Mouse (Mus musculus) hindbrain, embryonic 13.5 days (tissue): Measurements from ENCODE around the gene Sdk2. TPM values are rescaled to one million over a fixed set of nuclear protein-coding genes. Genes with fewer than 3 reads are reported as not detected.

Experiments used
- ATAC-seq: fragments of 200-750 bp; cut with Nextera tagmentation; 2 replicates; pipeline ENCODE4 v1.8.0; 2017; ENCODE audit warnings: moderate TSS enrichment; ENCODE audit not compliant: low FRiP score
- H3K27ac ChIP-seq: fragments of 300-500 bp; sonication (generic); 2 replicates; pipeline ENCODE4 v1.5.1; 2015; ENCODE audit warnings: inconsistent platforms, mild to moderate bottlenecking, moderate library complexity
- H3K27me3 ChIP-seq: fragments of 300-500 bp; sonication (generic); 2 replicates; pipeline ENCODE4 v1.6.1; 2015; ENCODE audit warnings: mild to moderate bottlenecking, inconsistent platforms
- H3K36me3 ChIP-seq: fragments of 300-500 bp; sonication (generic); 2 replicates; pipeline ENCODE4 v1.6.1; 2015; ENCODE audit warnings: mild to moderate bottlenecking, inconsistent platforms
- H3K4me1 ChIP-seq: fragments of 300-500 bp; sonication (generic); replicated peaks from 2 replicates; pipeline ENCODE4 v1.6.1; 2015; ENCODE audit warnings: inconsistent platforms
- H3K4me2 ChIP-seq: fragments of 300-500 bp; sonication (generic); 2 replicates; pipeline ENCODE4 v1.6.1; 2015; ENCODE audit warnings: inconsistent platforms, mild to moderate bottlenecking, moderate library complexity
- H3K4me3 ChIP-seq: fragments of 300-500 bp; sonication (generic); 2 replicates; pipeline ENCODE4 v1.5.1; 2015; ENCODE audit warnings: mild to moderate bottlenecking, inconsistent platforms
- H3K9ac ChIP-seq: fragments of 300-500 bp; sonication (generic); 2 replicates; pipeline ENCODE4 v1.6.1; 2015; ENCODE audit warnings: mild to moderate bottlenecking, inconsistent platforms
- H3K9me3 ChIP-seq: fragments of 300-500 bp; sonication (generic); 2 replicates; pipeline ENCODE4 v1.6.1; 2016; ENCODE audit warnings: inconsistent platforms
- WGBS: fragments of 180-500 bp; shearing (Covaris S2); methylation state at CpG from one replicate; pipeline ENCODE4 v1.1.7; 2015; 5-methylcytosine and 5-hydroxymethylcytosine counted together
- polyA plus RNA-seq: library from polyadenylated mRNA; unstranded; fragments of >200 nt; fragmentation: Nextera tagmentation; extraction: Ambion mirVana; gene quantifications from 2 replicates; pipeline ENCODE4 v1.2.1, GENCODE M21; 2015

Sdk2 gene
- polyA plus RNA-seq, 1 experiment from 2014 or later: 4.2 TPM

DNA sequence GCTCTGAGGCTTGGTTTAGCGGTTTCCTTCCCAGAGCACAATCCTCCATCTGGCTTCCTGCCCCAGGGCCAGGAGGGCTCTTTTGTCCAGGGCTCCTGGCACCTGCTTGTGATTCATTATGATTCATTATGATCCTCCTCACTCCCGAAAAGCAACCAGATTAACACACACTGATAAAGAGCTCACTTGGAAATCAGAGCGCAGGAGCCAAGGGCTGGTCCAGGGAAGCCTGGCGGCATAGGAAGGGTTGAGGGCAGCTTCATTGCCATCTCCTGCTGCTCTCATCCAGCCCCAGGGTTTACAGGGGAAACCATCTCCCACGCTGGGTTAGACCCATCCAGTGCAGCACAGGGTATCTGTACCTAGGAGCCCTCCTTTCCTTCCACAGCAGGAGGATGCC lies 143.7 kb downstream of the Sdk2 start:
- WGBS: 26% methylated on average over 5 of the region's 5 CpGs
- H3K36me3 ChIP-seq: no peaks in the 10 kb centered on the region
- H3K27ac ChIP-seq: no peak overlapping the region
- no peak for ATAC-seq
- no peaks in the 10 kb centered on the region for H3K9me3 ChIP-seq
- no peak overlapping the region for H3K4me3 ChIP-seq
- H3K4me1 ChIP-seq: peaks cover 31% of the 10 kb centered on the region
- H3K9ac ChIP-seq: no peak overlapping the region
- no peak overlapping the region for H3K4me2 ChIP-seq
- H3K27me3 ChIP-seq: 0 out of 2 replicates have a peak, but pooled peaks cover 11% of the 10 kb centered on the region

DNA sequence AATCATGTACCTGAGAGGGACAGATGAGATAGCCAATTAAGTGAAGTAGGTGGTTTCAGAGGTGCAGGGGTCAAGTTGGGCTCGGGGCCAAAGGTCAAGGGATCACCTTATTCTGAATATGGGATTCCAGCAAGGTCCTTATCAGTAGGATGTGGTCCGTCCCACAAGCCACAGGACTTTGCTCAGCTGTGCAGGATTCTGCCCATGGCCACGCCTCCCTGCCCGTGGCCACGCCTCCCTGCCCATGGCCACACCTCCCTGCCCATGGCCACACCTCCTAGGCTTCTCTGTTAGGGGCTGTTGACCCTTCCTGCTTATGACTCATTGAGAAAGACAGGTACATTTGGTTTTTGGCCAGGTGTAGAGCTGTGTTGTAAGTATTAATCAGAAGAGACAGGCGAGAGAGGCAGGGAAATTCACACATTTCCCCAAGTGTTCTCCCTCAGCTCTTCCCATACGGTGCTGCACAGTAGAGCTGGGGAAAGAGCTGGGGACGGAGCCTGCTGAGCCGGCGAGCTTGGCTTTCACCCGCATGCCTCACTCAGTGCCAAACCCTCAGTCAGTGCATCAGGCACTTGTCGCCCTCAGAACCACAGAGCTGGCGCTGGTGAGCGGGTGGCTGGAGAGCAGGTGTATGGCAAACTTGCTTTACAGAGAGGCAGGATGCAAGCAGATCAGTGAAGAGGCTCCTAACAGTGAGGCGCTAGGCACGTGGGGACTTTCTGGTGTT lies 163.6 kb downstream of the Sdk2 start:
- 81% methylated on average over 16 of the region's 16 CpGs for WGBS
- Histone ChIP-seq H3K4me3 (no peak overlapping the region), H3K4me2 (no peak overlapping the region), H3K36me3 (no peaks in the 10 kb centered on the region), H3K9ac (no peak overlapping the region), H3K27ac (no peak overlapping the region), H3K4me1 (peaks cover 17% of the 10 kb centered on the region), H3K27me3 (no peaks in the 10 kb centered on the region), H3K9me3 (no peaks in the 10 kb centered on the region)
- ATAC-seq: no peak

DNA sequence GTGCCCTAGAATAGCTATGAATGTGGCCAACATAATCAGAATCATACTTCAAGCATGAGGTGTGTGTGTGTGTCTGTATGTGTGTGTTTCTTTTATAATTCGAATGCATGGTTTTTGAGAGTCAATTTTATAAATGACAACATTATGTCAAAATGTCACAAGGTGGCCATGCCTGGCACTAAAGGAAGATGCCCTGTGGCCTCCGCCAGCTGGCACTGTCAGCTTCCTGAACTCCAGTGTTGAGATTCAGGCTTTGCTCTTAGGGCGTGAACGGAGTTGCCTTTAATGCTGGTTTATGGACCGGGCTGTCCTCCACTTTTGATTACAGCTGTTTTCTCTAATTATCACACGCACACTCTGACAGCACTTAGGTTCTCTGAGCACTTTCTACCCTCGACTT lies 164.9 kb downstream of the Sdk2 start:
- Histone ChIP-seq H3K4me1 (peaks cover 13% of the 10 kb centered on the region), H3K27me3 (no peaks in the 10 kb centered on the region), H3K27ac (no peak overlapping the region), H3K36me3 (no peaks in the 10 kb centered on the region), H3K9ac (no peak overlapping the region), H3K4me3 (no peak overlapping the region), H3K4me2 (no peak overlapping the region), H3K9me3 (no peaks in the 10 kb centered on the region)
- no peak for ATAC-seq
- 89% methylated on average over 7 of the region's 7 CpGs for WGBS

DNA sequence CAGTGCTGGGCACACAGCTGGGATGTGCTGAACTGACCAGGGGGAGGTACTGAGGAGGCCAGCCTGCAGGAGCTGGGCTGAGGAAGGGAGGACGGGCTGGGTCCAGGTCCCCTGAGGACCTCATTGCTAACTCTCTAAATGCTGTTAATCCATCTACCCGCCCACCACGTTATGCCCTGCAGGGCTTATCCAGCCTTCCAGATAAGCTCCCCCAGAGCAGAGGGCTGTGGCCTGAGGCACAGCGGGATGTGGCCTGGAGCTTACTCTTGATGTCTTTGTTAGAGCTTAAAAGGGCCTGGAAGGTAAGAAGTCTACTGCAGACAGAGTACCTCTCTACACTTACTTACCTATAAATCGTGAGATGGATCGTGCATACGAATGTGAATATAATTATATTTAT lies 168.2 kb downstream of the Sdk2 start:
- H3K36me3 ChIP-seq: no peaks in the 10 kb centered on the region
- WGBS: 48% methylated on average over 7 of the region's 7 CpGs
- ATAC-seq: no peak

DNA sequence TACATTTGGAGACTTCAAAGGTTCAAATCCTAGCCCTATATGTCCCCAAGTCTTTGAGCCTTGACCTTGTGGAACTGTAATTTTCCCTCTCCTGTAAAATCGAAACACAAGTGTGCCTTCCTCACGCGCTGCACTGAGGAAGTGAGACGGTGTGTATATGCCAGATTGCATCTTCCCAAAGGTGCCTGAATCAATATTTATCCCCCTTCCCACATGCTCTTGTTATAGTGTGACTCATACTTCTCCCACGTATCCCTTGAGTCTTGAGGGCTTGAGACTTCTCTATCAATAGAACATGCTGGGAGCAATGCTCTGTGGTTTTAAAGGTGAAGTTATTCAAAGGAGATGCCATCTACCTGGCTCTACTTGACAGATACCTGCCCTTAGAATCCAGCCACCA lies 170.8 kb downstream of the Sdk2 start:
- Histone ChIP-seq H3K9me3 (no peaks in the 10 kb centered on the region), H3K4me3 (no peak overlapping the region), H3K27ac (no peak overlapping the region), H3K36me3 (no peaks in the 10 kb centered on the region), H3K9ac (no peak overlapping the region), H3K4me1 (peaks cover 14% of the 10 kb centered on the region), H3K4me2 (no peak overlapping the region), H3K27me3 (no peaks in the 10 kb centered on the region)
- WGBS: 89% methylated on average over 5 of the region's 5 CpGs
- ATAC-seq: no peak

More for the DNA sequence above, 168.2 kb downstream of the Sdk2 start:
- H3K4me1 ChIP-seq: peaks cover 7% of the 10 kb centered on the region
- no peak overlapping the region for H3K4me2 ChIP-seq
- no peaks in the 10 kb centered on the region for H3K9me3 ChIP-seq
- H3K27me3 ChIP-seq: no peaks in the 10 kb centered on the region
- no peak overlapping the region for H3K27ac ChIP-seq
- H3K4me3 ChIP-seq: no peak overlapping the region
- H3K9ac ChIP-seq: no peak overlapping the region

DNA sequence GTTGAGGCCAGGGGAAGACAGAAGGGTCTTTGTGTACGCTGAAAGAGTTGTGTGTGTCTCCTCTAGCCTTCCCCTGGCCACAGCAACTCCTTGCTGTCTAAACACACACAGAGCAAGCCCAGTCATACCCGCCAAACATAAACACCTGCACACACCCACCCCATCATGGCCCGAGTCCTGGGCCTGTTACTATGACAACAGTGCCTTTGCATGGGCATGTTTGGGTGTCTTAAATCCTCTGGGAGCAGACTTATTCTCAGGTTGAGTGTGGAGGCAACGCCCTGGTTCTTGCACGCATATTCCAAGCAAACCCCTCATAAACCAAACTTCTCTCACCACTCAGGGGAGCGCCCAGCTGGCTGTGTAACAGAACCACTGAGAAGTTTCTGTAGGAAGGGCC lies 173.9 kb downstream of the Sdk2 start:
- ATAC-seq: no peak
- WGBS: 78% methylated on average over 6 of the region's 6 CpGs
- H3K36me3 ChIP-seq: no peaks in the 10 kb centered on the region
- no peak overlapping the region for H3K9ac ChIP-seq
- peaks cover 10% of the 10 kb centered on the region for H3K4me1 ChIP-seq
- no peaks in the 10 kb centered on the region for H3K9me3 ChIP-seq
- H3K4me3 ChIP-seq: no peak overlapping the region
- H3K4me2 ChIP-seq: no peak overlapping the region
- no peaks in the 10 kb centered on the region for H3K27me3 ChIP-seq
- H3K27ac ChIP-seq: no peak overlapping the region

DNA sequence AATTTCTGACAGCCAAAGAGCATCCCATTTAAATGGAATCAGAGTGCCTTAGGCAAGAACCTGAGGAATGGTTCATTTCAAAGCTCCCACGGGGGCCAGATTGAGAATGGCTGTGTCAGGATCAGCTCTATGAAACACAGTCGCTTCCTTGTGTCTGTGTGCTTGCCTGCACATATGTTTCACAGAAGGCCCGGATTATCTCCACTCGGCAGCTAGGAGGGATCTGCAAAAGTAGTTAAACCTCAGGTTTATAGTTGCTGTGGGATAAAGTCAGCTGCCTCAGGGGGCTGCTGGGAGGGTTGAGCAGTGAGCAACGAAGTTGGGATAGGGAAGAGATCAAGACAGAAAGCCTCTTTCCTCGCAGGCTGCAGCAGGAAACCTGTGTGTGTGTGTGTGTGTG lies 174.8 kb downstream of the Sdk2 start:
- no peak for ATAC-seq

DNA sequence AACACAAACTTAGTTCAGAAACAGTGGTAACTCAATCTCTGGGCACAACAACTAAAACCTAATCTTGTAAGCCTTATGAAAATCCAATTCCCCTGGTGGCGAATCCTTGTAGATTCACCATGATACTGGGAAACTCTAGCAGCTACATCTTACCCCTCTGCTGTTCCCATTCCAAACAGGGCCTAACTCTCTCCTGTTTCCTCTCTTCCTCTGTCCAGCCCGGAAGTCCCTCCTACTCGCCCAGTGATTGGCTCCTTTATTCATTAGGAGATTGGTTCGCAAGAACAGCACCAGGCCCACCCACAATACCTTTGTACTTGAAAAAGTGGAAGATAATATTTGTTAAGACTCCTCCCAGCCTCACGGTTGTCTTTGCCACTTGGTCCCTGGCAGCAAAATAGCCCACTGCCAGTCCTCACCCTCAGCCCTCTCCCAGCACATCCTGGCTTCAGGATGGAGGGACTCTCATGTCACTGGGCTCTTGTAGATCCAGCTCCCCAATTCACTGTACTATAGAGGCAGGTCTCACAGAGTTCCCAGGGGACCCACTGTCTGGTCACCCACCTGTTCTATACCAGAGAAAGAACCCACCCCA lies 178.6 kb downstream of the Sdk2 start:
- H3K36me3 ChIP-seq: no peaks in the 10 kb centered on the region
- H3K27me3 ChIP-seq: no peaks in the 10 kb centered on the region
- H3K27ac ChIP-seq: no peak overlapping the region
- ATAC-seq: no peak
- 89% methylated on average over 5 of the region's 5 CpGs for WGBS
- H3K9me3 ChIP-seq: no peaks in the 10 kb centered on the region
- no peak overlapping the region for H3K9ac ChIP-seq
- H3K4me1 ChIP-seq: peaks cover 18% of the 10 kb centered on the region
- no peak overlapping the region for H3K4me3 ChIP-seq
- no peak overlapping the region for H3K4me2 ChIP-seq

More for the DNA sequence above, 174.8 kb downstream of the Sdk2 start:
- Histone ChIP-seq H3K27ac (no peak overlapping the region), H3K4me2 (no peak overlapping the region), H3K4me3 (no peak overlapping the region), H3K9me3 (no peaks in the 10 kb centered on the region), H3K4me1 (peaks cover 10% of the 10 kb centered on the region), H3K27me3 (no peaks in the 10 kb centered on the region), H3K9ac (no peak overlapping the region), H3K36me3 (no peaks in the 10 kb centered on the region)
- 60% methylated on average over 6 of the region's 6 CpGs for WGBS

DNA sequence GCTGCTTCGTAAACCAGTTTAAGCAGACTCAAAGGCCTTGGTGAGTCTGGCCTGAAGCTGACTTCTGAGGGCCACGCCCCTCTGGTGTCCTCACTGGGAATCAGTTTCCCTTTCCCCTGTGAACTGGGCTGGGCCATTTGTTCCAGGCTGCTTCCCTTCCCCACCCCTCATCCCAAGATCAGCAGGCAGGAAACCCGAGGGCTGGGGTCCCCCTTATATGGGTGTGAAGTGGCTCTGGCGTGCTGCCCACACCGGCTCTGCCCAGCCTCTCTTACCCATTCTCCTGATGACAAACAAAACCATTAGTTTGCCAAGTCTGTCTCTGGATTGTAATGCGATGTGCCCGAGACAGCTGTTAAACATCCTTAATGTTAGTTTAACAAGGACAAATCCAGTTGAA lies 180.5 kb downstream of the Sdk2 start:
- ATAC-seq: no peak
- no peak overlapping the region for H3K4me3 ChIP-seq
- H3K4me2 ChIP-seq: no peak overlapping the region
- H3K36me3 ChIP-seq: no peaks in the 10 kb centered on the region
- H3K27ac ChIP-seq: no peak overlapping the region
- H3K9ac ChIP-seq: no peak overlapping the region
- 65% methylated on average over 7 of the region's 7 CpGs for WGBS
- no peaks in the 10 kb centered on the region for H3K27me3 ChIP-seq
- H3K4me1 ChIP-seq: peaks cover 12% of the 10 kb centered on the region; the same call in 1 of the 2 replicates
- no peaks in the 10 kb centered on the region for H3K9me3 ChIP-seq

DNA sequence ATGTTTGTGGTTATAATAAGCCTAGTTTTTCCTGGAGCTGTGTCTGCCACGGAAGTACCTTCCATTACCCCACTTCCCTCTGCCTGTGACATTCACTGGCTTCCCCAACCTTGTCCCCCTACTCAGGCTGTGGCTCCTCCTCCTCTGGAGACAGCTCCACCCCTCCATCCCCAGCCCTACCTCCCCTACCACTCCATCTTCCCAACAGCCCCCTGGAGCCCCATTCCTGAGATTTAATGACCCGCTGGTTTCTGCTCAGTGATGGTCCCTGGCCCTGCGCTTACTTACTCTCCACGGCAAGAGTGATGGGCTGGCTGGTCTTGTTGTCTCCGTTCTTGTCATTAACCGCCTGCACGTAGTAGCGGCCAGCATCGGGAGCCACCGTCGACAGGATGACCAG lies 181.9 kb downstream of the Sdk2 start:
- H3K27ac ChIP-seq: no peak overlapping the region; the same call in 1 of the 2 replicates
- H3K9ac ChIP-seq: no peak overlapping the region; the same call in 1 of the 2 replicates
- H3K27me3 ChIP-seq: no peaks in the 10 kb centered on the region
- WGBS: 60% methylated on average over 11 of the region's 11 CpGs
- H3K4me1 ChIP-seq: peaks cover 12% of the 10 kb centered on the region; the same call in 1 of the 2 replicates
- H3K4me3 ChIP-seq: no peak overlapping the region
- no peaks in the 10 kb centered on the region for H3K9me3 ChIP-seq
- H3K36me3 ChIP-seq: no peaks in the 10 kb centered on the region
- 0 out of 2 replicates have a peak overlapping the region, but pooled peaks have one; percentile 4 for H3K4me2 ChIP-seq
- no peak for ATAC-seq

DNA sequence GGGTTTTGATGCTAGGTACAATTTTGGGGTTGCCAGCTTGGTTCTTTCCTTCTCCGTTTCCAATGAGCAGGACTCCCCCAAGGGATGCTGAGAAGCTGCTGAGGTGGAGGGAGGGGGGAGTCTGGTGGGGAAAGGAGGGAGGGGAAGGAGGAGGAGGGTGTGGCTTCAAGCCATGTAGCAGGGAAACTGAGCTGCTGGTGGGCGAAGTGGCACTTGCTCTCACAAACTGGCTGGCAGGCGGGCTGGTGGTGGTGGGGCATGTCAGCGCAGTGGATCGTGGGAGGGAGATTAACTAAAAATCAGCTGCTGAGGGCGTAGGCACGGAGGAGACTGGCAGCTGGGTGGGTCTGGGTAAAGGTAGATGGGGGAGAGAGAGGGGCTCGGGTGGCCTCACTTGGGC lies 183.8 kb downstream of the Sdk2 start:
- Histone ChIP-seq H3K27ac (no peak overlapping the region), H3K4me2 (no peak overlapping the region), H3K4me1 (peaks cover 12% of the 10 kb centered on the region; the same call in 1 of the 2 replicates), H3K9ac (no peak overlapping the region), H3K9me3 (no peaks in the 10 kb centered on the region), H3K36me3 (no peaks in the 10 kb centered on the region), H3K27me3 (no peaks in the 10 kb centered on the region), H3K4me3 (no peak overlapping the region)
- ATAC-seq: no peak
- WGBS: 73% methylated on average over 8 of the region's 8 CpGs

DNA sequence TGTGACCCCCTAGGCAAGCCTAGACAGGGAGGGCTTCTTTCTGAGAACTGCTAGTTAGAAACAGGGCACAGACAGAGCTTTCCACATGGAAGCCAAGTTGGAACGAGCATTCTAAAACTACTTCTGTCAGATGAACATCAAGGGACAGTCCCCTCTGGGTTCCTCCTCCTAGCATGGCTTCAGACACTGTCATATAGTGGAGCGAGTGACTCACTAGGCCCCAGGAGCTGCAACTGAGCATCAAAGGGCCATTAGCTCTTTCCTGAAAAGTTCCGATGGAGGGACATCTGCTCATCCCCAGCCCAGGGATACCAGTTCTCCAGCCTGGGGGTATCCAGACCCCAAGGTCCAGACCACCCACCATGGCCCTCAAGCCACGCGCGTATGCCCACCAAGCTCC lies 185.0 kb downstream of the Sdk2 start:
- Histone ChIP-seq H3K27me3 (no peaks in the 10 kb centered on the region), H3K9ac (no peak overlapping the region), H3K36me3 (no peaks in the 10 kb centered on the region), H3K27ac (no peak overlapping the region), H3K4me1 (peaks cover 15% of the 10 kb centered on the region; the same call in 1 of the 2 replicates), H3K4me3 (no peak overlapping the region), H3K9me3 (no peaks in the 10 kb centered on the region), H3K4me2 (no peak overlapping the region)
- ATAC-seq: no peak
- 78% methylated on average over 6 of the region's 6 CpGs for WGBS

DNA sequence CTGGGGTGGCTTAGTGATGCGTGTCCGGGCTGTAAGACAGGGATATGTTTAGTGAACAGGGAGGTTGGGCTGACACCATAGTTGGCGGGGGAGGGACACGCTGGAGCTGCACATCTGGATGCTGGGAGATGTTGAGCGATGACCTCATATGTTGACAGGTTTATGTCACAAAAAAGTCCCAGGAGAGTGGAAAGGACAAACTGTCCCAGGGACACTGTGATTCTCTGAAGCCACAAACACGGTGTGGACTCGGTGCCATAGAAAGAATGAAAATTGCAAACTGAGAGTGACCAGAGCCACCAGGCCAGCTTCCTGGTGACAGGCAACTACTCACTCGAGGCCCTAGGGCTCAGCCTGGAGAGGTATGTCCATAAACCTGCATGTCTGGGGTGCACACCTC lies 199.8 kb downstream of the Sdk2 start:
- Histone ChIP-seq H3K27ac (no peak overlapping the region), H3K4me2 (no peak overlapping the region), H3K4me1 (no peaks in the 10 kb centered on the region; the same call in 1 of the 2 replicates), H3K36me3 (peaks cover 3% of the 10 kb centered on the region; the same call in 1 of the 2 replicates), H3K9me3 (no peaks in the 10 kb centered on the region), H3K9ac (no peak overlapping the region), H3K27me3 (0 out of 2 replicates have a peak, but pooled peaks cover 3% of the 10 kb centered on the region), H3K4me3 (no peak overlapping the region)
- 91% methylated on average over 8 of the region's 8 CpGs for WGBS
- ATAC-seq: no peak
